Mouse (Mus musculus) layer of hippocampus, adult 2 months (tissue): ENCODE data around the gene Slc2a10. TPM values are rescaled to one million over a fixed set of nuclear protein-coding genes. Genes with fewer than 3 reads are reported as not detected.

Experiments used
- DNase-seq, 2 experiments: peaks; one replicate each; pipeline ENCODE4 v3.0.0; 2022; ENCODE audit warnings: low spot score in 2 of 2
- H3K27ac ChIP-seq: fragments of 200-600 bp; 2 replicates; pipeline ENCODE4 v1.8.1; 2022
- H3K4me3 ChIP-seq: fragments of 200-600 bp; 2 replicates; pipeline ENCODE4 v1.8.1; 2022; ENCODE audit warnings: mild to moderate bottlenecking
- CTCF ChIP-seq: fragments of 200-600 bp; conservative IDR thresholded peaks from 2 replicates; pipeline ENCODE4 v1.8.1; 2022; ENCODE audit warnings: antibody characterized with exemption, mild to moderate bottlenecking, moderate library complexity
- total RNA-seq, 2 experiments: library from RNA; stranded (reverse); gene quantifications; 2 replicates each; pipeline ENCODE4 v1.2.3; 2021

The Slc2a10 gene
- total RNA-seq, 2 experiments from 2014 or later = 0.91 to 0.92 TPM

DNA sequence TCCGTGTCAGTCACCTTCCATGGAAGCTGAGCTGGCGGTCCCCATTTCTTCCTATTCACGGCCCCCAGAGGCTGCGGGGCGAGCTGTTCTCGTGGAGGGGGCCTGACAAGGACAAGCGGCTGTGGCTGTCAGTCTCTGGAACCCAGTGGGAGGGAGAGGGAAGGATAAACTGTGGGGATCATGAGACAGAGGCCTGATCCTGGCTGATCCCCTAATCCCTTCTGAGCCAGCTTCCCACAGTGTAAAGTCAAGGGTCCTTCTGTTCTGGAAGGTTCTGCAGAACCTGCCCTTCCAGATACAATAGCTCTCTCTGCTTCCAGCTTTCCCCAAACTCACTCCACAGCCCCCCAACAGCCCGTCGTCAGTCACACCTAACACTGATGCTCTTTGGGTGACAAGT is 50.5 kb downstream of the Slc2a10 start:
- TF ChIP-seq CTCF = no peak
- DNase-seq = no peak
- no peak overlapping the region for H3K27ac ChIP-seq

DNA sequence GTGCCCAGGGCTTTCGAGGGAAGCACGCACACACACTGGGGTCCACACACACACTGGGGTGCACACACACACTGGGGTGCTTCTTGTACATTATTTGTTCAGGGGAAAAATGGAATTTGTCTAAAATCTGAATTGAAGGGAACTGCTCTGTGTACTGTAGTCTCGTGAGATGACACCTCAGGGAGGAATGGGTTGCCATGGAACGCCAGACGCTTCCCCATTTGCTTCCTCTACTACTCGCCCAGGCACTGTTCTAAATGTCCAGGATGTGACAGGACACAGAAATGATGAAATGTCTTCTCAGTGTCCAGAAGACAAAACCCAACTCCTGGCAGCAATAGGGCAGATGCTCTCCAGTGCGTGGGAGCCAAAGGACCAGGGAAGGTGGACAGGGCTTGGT is 53.7 kb downstream of the Slc2a10 start:
- TF ChIP-seq CTCF = no peak
- Histone ChIP-seq H3K4me3 (no peak overlapping the region), H3K27ac (no peak overlapping the region)
- DNase-seq = no peak

More for the DNA sequence above, 50.5 kb downstream of the Slc2a10 start:
- no peak overlapping the region for H3K4me3 ChIP-seq

DNA sequence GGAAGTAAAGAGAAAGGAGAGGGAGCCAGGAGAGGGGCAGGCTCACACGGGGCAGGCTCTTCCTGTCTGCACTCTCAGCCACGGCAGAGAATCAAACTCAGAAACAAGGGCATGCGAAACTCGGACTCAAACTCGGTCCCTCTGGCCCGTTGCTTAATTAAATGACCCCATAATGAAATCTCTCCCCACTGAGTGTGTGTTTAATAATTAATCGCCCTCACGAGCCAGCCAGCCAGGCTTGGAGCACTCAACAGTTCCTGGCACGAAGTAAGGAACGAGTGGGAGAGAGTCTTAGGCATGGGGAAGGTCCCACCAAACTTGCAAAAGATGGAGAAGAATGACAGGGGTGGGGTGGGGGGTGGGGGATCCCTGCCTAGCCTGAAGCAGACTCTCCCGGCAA is 55.3 kb downstream of the Slc2a10 start:
- TF ChIP-seq CTCF = no peak
- H3K4me3 ChIP-seq = no peak overlapping the region
- DNase-seq = no peak
- H3K27ac ChIP-seq = no peak overlapping the region

DNA sequence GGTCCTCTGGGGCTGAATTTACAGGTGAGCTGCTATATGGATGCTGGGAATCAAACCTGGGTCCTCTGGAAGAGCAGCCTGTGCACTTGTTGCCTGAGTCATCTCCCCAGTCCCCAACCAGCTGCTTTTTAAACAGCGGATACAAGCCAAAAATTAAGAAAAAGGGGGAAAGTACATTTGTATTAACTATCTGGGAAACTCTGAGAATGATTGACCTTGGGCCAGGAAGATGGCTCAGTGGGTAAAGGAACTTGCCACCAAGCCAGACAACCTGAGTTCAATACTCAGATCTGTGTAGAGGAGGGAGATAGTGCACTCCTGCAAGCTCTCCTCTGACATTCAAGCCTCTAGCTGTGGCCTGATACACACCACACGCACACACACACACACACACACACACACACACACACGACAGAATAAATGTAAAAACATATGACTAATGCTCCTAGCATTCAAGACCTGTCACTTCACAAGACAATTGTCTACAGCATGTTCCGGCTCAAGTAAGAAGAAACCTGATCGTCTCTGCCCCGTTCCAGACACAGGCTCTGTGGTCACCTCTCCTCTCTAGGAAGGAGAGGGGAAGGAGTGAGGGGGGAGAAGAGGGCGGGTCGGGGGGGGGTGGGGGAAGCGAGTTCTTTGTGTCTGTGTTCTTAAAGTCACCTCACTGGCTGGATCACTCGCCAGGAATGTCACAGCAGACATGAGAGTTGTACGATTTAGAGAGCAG is 56.1 kb downstream of the Slc2a10 start:
- Histone ChIP-seq H3K4me3 (no peak overlapping the region), H3K27ac (no peak overlapping the region)
- TF ChIP-seq CTCF = no peak
- DNase-seq = no peak

DNA sequence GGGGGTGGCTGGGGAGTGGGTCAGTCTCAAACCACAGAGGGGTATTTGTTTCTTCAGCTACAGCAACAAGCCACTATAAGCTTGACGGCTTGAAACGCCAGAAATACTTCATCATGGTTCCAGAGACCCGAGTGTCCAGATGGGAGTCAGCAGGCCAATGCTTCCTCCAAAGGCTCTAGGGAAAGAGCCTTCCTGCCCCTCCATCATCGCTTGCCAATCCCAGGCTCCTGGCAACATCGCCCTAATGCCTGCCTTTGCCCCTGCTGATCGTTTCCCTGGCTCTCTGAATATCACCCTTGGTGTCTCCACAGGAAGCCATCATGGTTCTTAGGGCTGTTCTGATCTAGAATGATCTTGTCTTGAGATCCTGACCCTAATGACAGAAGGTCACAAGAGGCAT is 58.3 kb downstream of the Slc2a10 start:
- H3K27ac ChIP-seq = no peak overlapping the region
- TF ChIP-seq CTCF = no peak
- no peak overlapping the region for H3K4me3 ChIP-seq
- no peak for DNase-seq

DNA sequence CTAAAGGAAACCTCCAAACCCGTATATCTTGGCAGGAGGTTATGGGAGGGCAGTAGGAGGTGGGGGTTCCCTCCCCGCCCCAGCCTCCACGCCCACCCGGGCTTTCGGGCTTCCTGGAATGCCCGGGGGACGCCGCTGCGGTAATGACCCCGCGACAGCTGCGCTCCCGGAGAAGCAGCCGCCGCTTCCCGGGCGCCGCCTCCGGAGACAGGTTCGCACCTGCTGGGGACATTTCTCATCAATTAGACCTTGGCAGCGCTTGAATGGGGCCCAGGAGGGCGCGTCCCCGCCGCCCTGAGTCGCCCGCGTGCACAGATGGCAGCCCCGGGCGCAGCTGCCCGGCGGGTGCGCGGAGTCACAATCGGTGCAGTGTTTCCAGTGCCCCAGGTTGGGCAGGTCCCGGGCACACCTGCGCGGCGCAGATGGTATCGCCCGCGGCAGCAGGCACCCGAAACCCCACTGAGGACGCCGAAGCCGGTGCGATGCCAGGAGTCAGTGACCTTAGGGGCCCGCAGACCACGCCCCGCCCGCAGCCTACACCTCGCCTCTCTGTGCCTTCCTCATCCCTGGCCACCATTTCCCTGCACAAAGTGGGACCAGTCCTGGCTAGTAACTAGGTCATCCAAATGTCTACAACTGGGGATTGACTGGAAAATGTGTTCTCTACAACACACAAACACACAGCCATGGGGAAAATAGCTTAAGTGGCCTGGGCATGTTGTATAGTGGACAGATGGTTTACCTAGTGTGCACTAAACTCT is 59.9 kb downstream of the Slc2a10 start:
- DNase-seq = no peak
- no peak for TF ChIP-seq CTCF
- Histone ChIP-seq H3K4me3 (peak overlapping the region; percentile 32), H3K27ac (no peak overlapping the region)

DNA sequence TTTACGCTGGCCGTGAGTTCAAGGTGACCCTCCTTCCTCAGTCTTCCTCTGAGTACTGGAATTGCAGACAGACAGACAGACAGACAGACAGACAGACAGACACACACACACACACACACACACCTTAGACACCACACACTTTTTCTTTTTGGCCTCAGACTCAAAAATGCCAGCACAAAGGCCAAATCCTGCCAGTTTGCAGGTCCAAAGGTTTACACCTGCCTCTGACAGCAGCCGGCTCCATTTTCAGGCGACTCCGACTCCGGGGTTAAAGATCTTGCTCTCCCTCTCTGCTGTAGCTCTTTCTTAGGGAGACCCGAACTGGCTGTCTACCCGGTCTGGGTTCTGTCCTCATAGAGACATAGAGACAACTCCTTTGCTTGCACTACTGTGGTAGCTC is 60.5 kb downstream of the Slc2a10 start:
- no peak overlapping the region for H3K4me3 ChIP-seq
- H3K27ac ChIP-seq = no peak overlapping the region
- DNase-seq = no peak
- TF ChIP-seq CTCF = no peak

DNA sequence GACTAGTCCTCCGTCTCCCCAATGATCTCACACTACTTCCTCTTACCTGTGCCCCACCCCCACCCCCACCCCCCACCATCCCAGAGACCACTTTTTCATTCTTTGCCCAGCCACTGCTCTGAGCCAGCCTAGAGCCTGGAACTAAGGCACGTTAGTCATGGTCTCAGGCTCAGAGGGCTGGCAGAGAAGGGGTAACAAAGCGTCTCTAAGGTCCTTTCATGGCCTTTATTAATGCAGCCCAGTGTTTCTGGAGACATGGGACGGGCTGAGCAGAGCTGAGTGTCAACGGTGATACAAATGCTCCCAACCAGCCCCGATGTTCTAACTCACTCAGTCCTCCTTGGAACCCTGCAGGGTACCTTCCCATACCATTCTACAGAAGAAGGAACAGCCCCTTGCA is 61.0 kb downstream of the Slc2a10 start:
- no peak for TF ChIP-seq CTCF
- Histone ChIP-seq H3K4me3 (no peak overlapping the region), H3K27ac (no peak overlapping the region)
- DNase-seq = no peak

DNA sequence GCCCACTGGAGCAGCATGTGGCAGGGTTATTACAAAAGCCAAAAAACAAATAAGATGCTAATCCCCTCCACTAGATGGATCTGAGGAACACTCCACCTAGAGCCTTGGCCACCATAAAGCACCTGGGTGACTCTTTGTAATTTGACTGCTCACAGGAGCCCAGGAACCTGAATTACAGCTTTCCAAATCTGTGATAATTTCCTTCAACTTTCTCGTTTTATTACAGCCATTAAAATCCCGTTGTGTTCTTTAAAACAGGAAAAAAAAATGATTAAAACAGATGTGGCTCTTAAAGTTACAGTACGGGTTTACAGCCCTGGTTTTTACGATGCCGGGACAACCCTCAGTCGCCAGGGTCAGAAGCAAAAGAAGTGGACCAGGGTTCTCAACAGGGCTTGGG is 63.3 kb downstream of the Slc2a10 start:
- DNase-seq = no peak
- TF ChIP-seq CTCF = no peak
- H3K4me3 ChIP-seq = no peak overlapping the region
- H3K27ac ChIP-seq = no peak overlapping the region

DNA sequence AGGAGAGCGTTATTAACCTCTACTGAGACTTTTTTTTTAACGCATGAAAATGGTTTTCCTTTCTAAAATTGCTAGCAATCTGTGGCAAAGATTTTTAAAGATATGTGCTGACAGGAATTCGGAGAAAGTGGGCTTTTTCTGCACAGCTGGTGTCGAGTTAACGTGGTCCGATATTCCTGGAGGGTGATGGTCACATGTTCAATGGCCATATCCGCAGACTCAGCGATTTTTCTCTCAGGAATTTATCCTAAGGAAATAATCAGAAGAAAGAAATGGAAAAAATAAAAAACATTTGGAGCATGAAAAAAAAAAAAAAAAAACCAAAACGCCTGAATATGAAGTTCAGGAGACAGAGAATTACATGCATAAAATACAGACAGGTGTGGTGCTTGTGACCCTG is 64.2 kb downstream of the Slc2a10 start:
- DNase-seq = no peak
- no peak for TF ChIP-seq CTCF
- no peak overlapping the region for H3K4me3 ChIP-seq
- no peak overlapping the region for H3K27ac ChIP-seq

DNA sequence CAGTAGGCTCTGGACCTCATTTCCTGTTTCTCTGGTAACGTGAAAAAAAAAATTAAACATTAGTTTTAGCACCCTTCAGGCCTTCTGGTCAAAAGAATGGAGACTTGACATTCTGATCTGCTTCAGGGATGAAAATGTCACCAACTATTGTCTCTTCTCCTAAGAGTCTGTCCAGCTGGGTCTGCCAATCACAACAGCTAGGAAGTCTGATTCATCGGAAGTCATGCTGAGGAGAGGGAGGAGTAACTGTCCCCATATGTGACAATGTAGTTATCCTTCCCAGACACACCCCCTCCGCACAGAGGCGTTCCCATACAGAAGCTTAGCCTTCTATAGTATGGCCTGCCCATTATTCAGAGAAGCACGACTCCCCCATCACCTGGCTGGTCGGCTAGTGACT is 65.3 kb downstream of the Slc2a10 start:
- Histone ChIP-seq H3K4me3 (no peak overlapping the region), H3K27ac (no peak overlapping the region)
- TF ChIP-seq CTCF = no peak
- DNase-seq = no peak

Other genes with a start within 250 kb of the Slc2a10 start
- 10 to 100 TPM; 94.6 to 98.4 TPM for gene Slc35c2, start 215.9 kb upstream of the Slc2a10 start, total RNA-seq
- 100 to 1,000 TPM; 200 to 202 TPM for gene Elmo2, start 177.3 kb upstream of the Slc2a10 start, total RNA-seq
- gene Zfp663, start 135.1 kb upstream of the Slc2a10 start, total RNA-seq = under 1 TPM in 1 of 2 experiments, not detected in 1; 0.20 TPM
- 10 to 100 TPM; 14.0 to 15.3 TPM for gene Zfp334, start 115.5 kb upstream of the Slc2a10 start, total RNA-seq
- gene Ocstamp, start 103.4 kb upstream of the Slc2a10 start, total RNA-seq = not detected
- 10 to 100 TPM in 1 of 2 experiments, 1 to 10 TPM in 1; 8.7 to 11.3 TPM for gene Slc13a3, start 30.6 kb upstream of the Slc2a10 start, total RNA-seq
- 10 to 100 TPM; 18.7 to 20.5 TPM for gene Trp53rka, start 10.5 kb upstream of the Slc2a10 start, total RNA-seq
- 1 to 10 TPM; 2.0 to 2.9 TPM for gene Eya2, start 91.2 kb downstream of the Slc2a10 start, total RNA-seq